Mouse (Mus musculus) neural tube, embryonic 12.5 days (tissue): ENCODE results near the gene Gmppb. TPM values are rescaled to one million over a fixed set of nuclear protein-coding genes. Genes with fewer than 3 reads are reported as not detected.

Source experiments
- ATAC-seq: fragments of 200-750 bp; cut with Nextera tagmentation; 2 replicates; pipeline ENCODE4 v1.8.0; 2017; ENCODE audit warnings: low read depth, mild to moderate bottlenecking, moderate TSS enrichment, moderate library complexity; ENCODE audit not compliant: low FRiP score
- H3K27ac ChIP-seq: fragments of 300-500 bp; sonication (generic); 2 replicates; pipeline ENCODE4 v1.5.1; 2016
- H3K27me3 ChIP-seq: fragments of 300-500 bp; sonication (generic); replicated peaks from 2 replicates; pipeline ENCODE4 v1.6.1; 2016; ENCODE audit warnings: mild to moderate bottlenecking
- H3K36me3 ChIP-seq: fragments of 300-500 bp; sonication (generic); 2 replicates; pipeline ENCODE4 v1.6.1; 2016; ENCODE audit warnings: mild to moderate bottlenecking
- H3K4me1 ChIP-seq: fragments of 300-500 bp; sonication (generic); 2 replicates; pipeline ENCODE4 v1.6.1; 2016
- H3K4me2 ChIP-seq: fragments of 300-500 bp; sonication (generic); replicated peaks from 2 replicates; pipeline ENCODE4 v1.6.1; 2016; ENCODE audit warnings: mild to moderate bottlenecking
- H3K4me3 ChIP-seq: fragments of 300-500 bp; sonication (generic); 2 replicates; pipeline ENCODE4 v1.5.1; 2016
- H3K9ac ChIP-seq: fragments of 300-500 bp; sonication (generic); 2 replicates; pipeline ENCODE4 v1.6.1; 2016; ENCODE audit warnings: mild to moderate bottlenecking
- H3K9me3 ChIP-seq: fragments of 300-500 bp; sonication (generic); 2 replicates; pipeline ENCODE4 v1.6.1; 2016; ENCODE audit warnings: mild to moderate bottlenecking
- WGBS: fragments of 180-500 bp; shearing (Covaris S2); methylation state at CpG from one replicate; pipeline ENCODE4 v1.1.7; 2016; 5-methylcytosine and 5-hydroxymethylcytosine counted together
- polyA plus RNA-seq: library from polyadenylated mRNA; unstranded; fragments of >200 nt; fragmentation: Nextera tagmentation; extraction: Ambion mirVana; gene quantifications from 2 replicates; pipeline ENCODE4 v1.2.1, GENCODE M21; 2016

The Gmppb gene
- polyA plus RNA-seq, 1 experiment from 2014 or later, result 18.3 TPM

GRCm38 (mm10) chr9:108067199-108067598 lies 18.2 kb downstream of the Gmppb start:
- ATAC-seq, result no peak
- no peak overlapping the region for H3K4me3 ChIP-seq
- 87% methylated on average over 7 of the region's 7 CpGs for WGBS
- no peak overlapping the region for H3K27ac ChIP-seq
- H3K27me3 ChIP-seq, result no peaks in the 10 kb centered on the region
- H3K9me3 ChIP-seq, result no peaks in the 10 kb centered on the region
- peaks cover 64% of the 10 kb centered on the region for H3K36me3 ChIP-seq
- no peak overlapping the region for H3K9ac ChIP-seq
- H3K4me2 ChIP-seq, result no peak overlapping the region
- no peaks in the 10 kb centered on the region; the same call in 1 of the 2 replicates for H3K4me1 ChIP-seq

- Histone ChIP-seq H3K4me3 (no peak overlapping the region), H3K9me3 (no peaks in the 10 kb centered on the region), H3K36me3 (peaks cover 57% of the 10 kb centered on the region), H3K9ac (no peak overlapping the region), H3K27ac (no peak overlapping the region), H3K4me1 (no peaks in the 10 kb centered on the region), H3K4me2 (no peak overlapping the region), H3K27me3 (no peaks in the 10 kb centered on the region)
- WGBS, result 20% methylated on average over 8 of the region's 8 CpGs
- peak; percentile 38; the same call in 1 of the 2 replicates for ATAC-seq
Measured at GRCm38 (mm10) chr9:108067900-108068299, 18.9 kb downstream of the Gmppb start.

- Histone ChIP-seq H3K9ac (no peak overlapping the region), H3K9me3 (no peaks in the 10 kb centered on the region), H3K27me3 (no peaks in the 10 kb centered on the region), H3K4me1 (no peaks in the 10 kb centered on the region), H3K4me2 (no peak overlapping the region), H3K36me3 (peaks cover 46% of the 10 kb centered on the region), H3K4me3 (no peak overlapping the region), H3K27ac (no peak overlapping the region)
- WGBS, result 91% methylated on average over 9 of the region's 9 CpGs
- no peak for ATAC-seq
Measured at GRCm38 (mm10) chr9:108069007-108069406, 20.0 kb downstream of the Gmppb start.

GRCm38 (mm10) chr9:108069529-108069928 lies 20.5 kb downstream of the Gmppb start:
- no peaks in the 10 kb centered on the region for H3K4me1 ChIP-seq
- H3K4me3 ChIP-seq, result no peak overlapping the region
- no peak for ATAC-seq
- H3K9me3 ChIP-seq, result no peaks in the 10 kb centered on the region
- WGBS, result 91% methylated on average over 7 of the region's 7 CpGs
- peaks cover 41% of the 10 kb centered on the region for H3K36me3 ChIP-seq
- no peak overlapping the region for H3K9ac ChIP-seq
- no peaks in the 10 kb centered on the region for H3K27me3 ChIP-seq
- H3K4me2 ChIP-seq, result no peak overlapping the region
- H3K27ac ChIP-seq, result no peak overlapping the region

- 82% methylated on average over 4 of the region's 4 CpGs for WGBS
- Histone ChIP-seq H3K4me2 (no peak overlapping the region), H3K36me3 (peaks cover 25% of the 10 kb centered on the region), H3K4me1 (no peaks in the 10 kb centered on the region), H3K27ac (no peak overlapping the region), H3K9me3 (no peaks in the 10 kb centered on the region), H3K4me3 (no peak overlapping the region), H3K9ac (no peak overlapping the region), H3K27me3 (no peaks in the 10 kb centered on the region)
- no peak for ATAC-seq
Measured at GRCm38 (mm10) chr9:108071801-108072200, 22.8 kb downstream of the Gmppb start.

GRCm38 (mm10) chr9:108072481-108072924 lies 23.5 kb downstream of the Gmppb start:
- 77% methylated on average over 9 of the region's 9 CpGs for WGBS
- Histone ChIP-seq H3K9ac (no peak overlapping the region), H3K4me3 (no peak overlapping the region), H3K4me1 (no peaks in the 10 kb centered on the region; the same call in 1 of the 2 replicates), H3K36me3 (peaks cover 23% of the 10 kb centered on the region), H3K27ac (no peak overlapping the region), H3K4me2 (no peak overlapping the region), H3K27me3 (no peaks in the 10 kb centered on the region), H3K9me3 (no peaks in the 10 kb centered on the region)
- no peak for ATAC-seq

GRCm38 (mm10) chr9:108073141-108073930 lies 24.3 kb downstream of the Gmppb start:
- 67% methylated on average over 7 of the region's 7 CpGs for WGBS
- no peak overlapping the region for H3K9ac ChIP-seq

GRCm38 (mm10) chr9:108080168-108080567 lies 31.1 kb downstream of the Gmppb start, which contains the start of gene Mst1:
Gene Mst1 (plus strand): TSS chr9:108080436.
- no peak for ATAC-seq
- Histone ChIP-seq H3K4me2 (peak within 1 kb of the TSS; percentile 96), H3K36me3 (peaks cover 13% of the 10 kb centered on the region), H3K27me3 (peaks cover 38% of the 10 kb centered on the region), H3K9ac (peak within 1 kb of the TSS; percentile 96), H3K4me1 (peaks cover 22% of the 10 kb centered on the region), H3K9me3 (no peaks in the 10 kb centered on the region), H3K4me3 (peak within 1 kb of the TSS; percentile 87), H3K27ac (no peak within 1 kb of the TSS)
- 76% methylated on average over 5 of the region's 5 CpGs for WGBS

More at GRCm38 (mm10) chr9:108073141-108073930, 24.3 kb downstream of the Gmppb start:
- Histone ChIP-seq H3K36me3 (peaks cover 23% of the 10 kb centered on the region), H3K4me1 (peaks cover 7% of the 10 kb centered on the region), H3K4me3 (no peak overlapping the region), H3K27ac (no peak overlapping the region), H3K9me3 (no peaks in the 10 kb centered on the region), H3K27me3 (no peaks in the 10 kb centered on the region), H3K4me2 (no peak overlapping the region)
- ATAC-seq, result no peak

GRCm38 (mm10) chr9:108082549-108082948 lies 33.5 kb downstream of the Gmppb start:
- Histone ChIP-seq H3K9ac (no peak overlapping the region), H3K9me3 (no peaks in the 10 kb centered on the region), H3K27me3 (peaks cover 38% of the 10 kb centered on the region), H3K36me3 (peaks cover 37% of the 10 kb centered on the region), H3K27ac (no peak overlapping the region), H3K4me1 (peaks cover 22% of the 10 kb centered on the region), H3K4me3 (no peak overlapping the region), H3K4me2 (peak overlapping the region; percentile 20)
- 9% methylated on average over 19 of the region's 19 CpGs for WGBS
- ATAC-seq, result no peak

GRCm38 (mm10) chr9:108082988-108083431 lies 34.0 kb downstream of the Gmppb start, which contains the start of gene Rnf123:
Gene Rnf123 (minus strand): TSS chr9:108083346.
- Histone ChIP-seq H3K4me3 (no peak within 1 kb of the TSS), H3K27ac (no peak within 1 kb of the TSS), H3K36me3 (peaks cover 42% of the 10 kb centered on the region), H3K4me2 (peak within 1 kb of the TSS; percentile 20), H3K4me1 (peaks cover 19% of the 10 kb centered on the region), H3K27me3 (peaks cover 38% of the 10 kb centered on the region), H3K9me3 (no peaks in the 10 kb centered on the region), H3K9ac (no peak within 1 kb of the TSS)
- WGBS, result 34% methylated on average over 12 of the region's 12 CpGs
- no peak for ATAC-seq

- H3K27ac ChIP-seq, result no peak overlapping the region
- peaks cover 47% of the 10 kb centered on the region for H3K36me3 ChIP-seq
- peaks cover 13% of the 10 kb centered on the region for H3K4me1 ChIP-seq
- H3K27me3 ChIP-seq, result peaks cover 38% of the 10 kb centered on the region
- no peak overlapping the region for H3K4me2 ChIP-seq
- H3K9ac ChIP-seq, result no peak overlapping the region
- no peak for ATAC-seq
- H3K9me3 ChIP-seq, result no peaks in the 10 kb centered on the region
- 86% methylated on average over 6 of the region's 6 CpGs for WGBS
- no peak overlapping the region for H3K4me3 ChIP-seq
Measured at GRCm38 (mm10) chr9:108083561-108083960, 34.5 kb downstream of the Gmppb start.

GRCm38 (mm10) chr9:108085261-108085660 lies 36.2 kb downstream of the Gmppb start:
- H3K4me3 ChIP-seq, result no peak overlapping the region
- 0 out of 2 replicates have a peak, but pooled peaks cover 8% of the 10 kb centered on the region for H3K4me1 ChIP-seq
- H3K9me3 ChIP-seq, result no peaks in the 10 kb centered on the region
- 98% methylated on average over 4 of the region's 4 CpGs for WGBS
- no peak overlapping the region for H3K27ac ChIP-seq
- H3K27me3 ChIP-seq, result peaks cover 38% of the 10 kb centered on the region
- H3K9ac ChIP-seq, result no peak overlapping the region
- no peak overlapping the region for H3K4me2 ChIP-seq
- peaks cover 64% of the 10 kb centered on the region for H3K36me3 ChIP-seq
- ATAC-seq, result no peak
